Mouse (Mus musculus): ENCODE results near the gene Mgmt. TPM values are rescaled to one million over a fixed set of nuclear protein-coding genes. Genes with fewer than 3 reads are reported as not detected.

The Mgmt gene
- 1 to 10 TPM; 2.9 to 4.4 TPM for total RNA-seq (2021)
- long read RNA-seq, experiment 1, transcript Mgmt-201 (5 exons, 2,894 nt) = major isoform, 14 of 18 reads
- long read RNA-seq, experiment 1, partial matches to known transcripts = 2 of 18 reads
- long read RNA-seq, experiment 1, other reads (novel, unspliced or antisense) = 2 of 18 reads
- long read RNA-seq, experiment 2, transcript Mgmt-201 (5 exons, 2,894 nt) = major isoform, 8 of 12 reads
- long read RNA-seq, experiment 2, partial matches to known transcripts = 1 of 12 reads
- long read RNA-seq, experiment 2, other reads (novel, unspliced or antisense) = 3 of 12 reads

DNA sequence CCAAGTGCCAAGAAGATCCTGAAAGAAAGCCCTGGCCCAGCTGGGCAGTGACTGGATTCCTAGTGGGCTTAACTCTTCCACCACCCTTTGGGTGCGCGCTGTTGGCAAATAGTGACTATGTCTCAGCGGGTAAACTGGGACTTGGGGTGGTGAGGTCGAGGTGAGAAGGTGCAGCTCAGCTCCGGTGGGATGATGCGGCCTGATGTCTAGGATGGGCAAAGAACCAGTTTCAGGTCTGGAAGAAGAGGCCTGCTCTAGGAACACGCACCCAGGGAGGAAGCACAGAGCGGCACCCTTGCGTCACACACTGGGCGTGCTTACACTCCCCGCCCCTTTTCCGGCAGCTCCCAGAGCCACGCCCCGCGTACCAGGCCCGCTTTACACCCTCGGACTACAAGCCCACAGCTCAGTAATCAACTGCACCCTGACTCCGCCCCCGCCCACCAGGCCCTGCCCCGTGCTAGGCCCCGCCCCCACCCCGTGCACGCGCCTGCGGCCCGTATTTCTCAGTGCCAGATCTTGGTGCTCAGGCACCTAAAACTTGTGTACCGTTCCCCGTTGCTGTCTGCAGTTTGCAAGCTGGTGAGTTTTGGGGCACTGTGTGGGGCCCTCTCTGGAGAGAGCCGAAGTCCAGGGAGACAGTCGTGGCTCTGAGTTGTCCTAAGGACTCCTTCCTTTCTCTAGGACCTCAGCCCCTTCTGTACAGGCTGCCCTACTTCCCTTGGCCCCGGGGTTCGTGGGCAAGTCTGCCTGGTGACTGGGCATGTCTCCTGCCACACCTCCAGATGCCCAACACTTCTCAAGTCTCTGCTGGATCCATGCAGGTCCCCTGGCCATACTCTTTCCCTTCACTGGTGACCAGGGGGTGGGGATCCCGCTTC lies at the start of gene Mgmt:
Mgmt (plus strand) TSS at position 509 of the 881 bp plus-strand sequence.
- peak; percentile 95 to 98 for DNase-seq

DNA sequence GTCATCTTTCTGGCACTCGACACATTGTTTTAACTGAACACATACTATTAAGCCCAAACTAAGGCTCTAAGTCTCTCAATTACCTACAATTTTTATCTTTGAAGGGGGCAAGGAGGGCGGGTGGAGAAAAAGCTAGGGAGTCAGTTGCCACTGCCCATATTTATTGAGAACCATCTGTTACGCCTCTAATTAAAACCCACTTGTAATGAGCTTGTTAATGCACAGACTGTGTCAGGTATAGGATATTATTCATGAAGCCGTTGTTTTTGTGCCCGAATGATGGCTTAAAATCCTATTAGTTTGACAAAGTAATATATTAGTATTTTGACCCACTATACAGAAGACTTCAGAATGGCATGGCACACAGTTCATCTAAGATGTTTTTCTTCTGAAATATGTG lies 49.6 kb upstream of the Mgmt start:
- no peak for DNase-seq

DNA sequence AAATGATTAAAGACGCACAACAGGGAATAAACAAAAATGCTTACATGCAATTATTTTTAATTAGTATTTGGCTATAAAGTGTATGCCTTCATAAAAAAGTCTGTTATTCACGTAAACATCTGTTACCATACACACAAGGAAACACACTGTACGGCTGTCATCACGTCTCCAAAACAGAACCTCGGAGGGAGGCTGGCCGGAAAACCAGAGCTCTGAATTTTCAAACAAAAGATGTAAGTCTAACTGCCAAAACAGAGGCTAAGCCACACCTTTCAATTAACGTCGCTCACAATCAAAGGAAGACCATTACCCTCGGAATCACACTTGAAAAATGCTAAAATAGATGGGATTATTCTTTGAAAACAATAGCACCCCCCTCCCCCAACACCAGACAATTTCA lies 49.1 kb upstream of the Mgmt start:
- no peak for DNase-seq

DNA sequence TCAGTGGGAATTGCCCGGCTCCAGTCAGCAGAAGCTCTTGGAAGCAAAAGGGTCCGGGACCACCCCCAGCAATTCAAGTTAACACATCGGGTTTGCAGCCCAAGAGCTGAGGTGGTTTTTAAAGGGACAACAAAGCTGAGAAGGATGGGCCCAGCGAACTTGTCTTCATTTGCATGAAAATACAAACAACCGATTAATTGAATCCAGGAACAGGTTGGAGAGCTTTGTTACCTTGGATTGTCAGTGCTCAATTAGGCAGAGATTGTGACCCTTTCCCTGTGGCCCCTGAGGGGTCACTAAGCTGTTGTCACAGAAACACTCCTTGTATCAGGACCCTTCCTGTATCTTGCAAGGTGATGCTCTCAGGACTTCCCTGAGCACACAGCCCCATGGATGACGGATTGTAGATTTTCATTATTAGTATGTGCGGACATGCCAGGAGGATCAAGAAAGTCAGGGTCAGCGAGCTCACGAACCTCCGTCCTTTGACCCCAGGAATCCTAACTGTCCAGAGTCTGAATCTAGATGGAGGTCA lies 48.3 kb upstream of the Mgmt start:
- no peak for DNase-seq

DNA sequence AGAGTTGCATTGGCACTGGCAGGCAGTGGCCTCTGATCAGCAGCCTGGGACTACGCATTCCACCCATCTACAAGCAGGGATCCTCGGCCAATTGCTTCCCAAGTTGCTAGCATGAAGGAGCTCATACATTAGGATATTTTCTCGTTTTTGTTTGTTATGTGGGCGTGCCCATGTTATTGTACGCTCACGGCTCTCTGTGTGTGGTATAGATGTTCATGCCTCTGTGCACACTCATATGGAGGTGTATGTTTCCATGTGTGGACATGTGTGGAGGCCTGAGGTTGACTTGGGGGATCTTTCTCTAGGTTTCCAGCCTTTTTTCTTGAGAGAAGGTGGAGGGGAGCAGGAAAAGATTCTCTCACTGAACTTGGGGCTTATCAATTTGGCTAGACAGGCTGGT lies 46.8 kb upstream of the Mgmt start:
- no peak for DNase-seq

DNA sequence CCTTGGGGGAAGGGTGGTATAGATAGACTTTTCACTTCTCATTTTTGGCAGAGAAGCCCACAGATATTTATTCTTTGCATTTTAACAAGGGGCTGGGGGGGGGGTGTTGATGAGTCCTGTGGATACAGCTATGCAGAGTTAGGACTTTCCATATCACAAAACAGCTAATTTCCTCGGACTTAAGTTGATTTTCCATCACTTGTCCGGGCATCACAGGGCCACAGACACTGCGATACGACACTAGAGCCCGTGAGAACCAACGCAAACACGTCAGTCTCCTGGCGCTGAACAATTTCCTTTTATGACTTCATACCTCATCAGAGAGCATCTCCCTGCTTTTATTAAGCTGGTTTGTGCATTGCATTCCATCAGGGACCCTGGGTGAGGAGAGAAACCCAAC lies 45.7 kb upstream of the Mgmt start:
- no peak for DNase-seq

DNA sequence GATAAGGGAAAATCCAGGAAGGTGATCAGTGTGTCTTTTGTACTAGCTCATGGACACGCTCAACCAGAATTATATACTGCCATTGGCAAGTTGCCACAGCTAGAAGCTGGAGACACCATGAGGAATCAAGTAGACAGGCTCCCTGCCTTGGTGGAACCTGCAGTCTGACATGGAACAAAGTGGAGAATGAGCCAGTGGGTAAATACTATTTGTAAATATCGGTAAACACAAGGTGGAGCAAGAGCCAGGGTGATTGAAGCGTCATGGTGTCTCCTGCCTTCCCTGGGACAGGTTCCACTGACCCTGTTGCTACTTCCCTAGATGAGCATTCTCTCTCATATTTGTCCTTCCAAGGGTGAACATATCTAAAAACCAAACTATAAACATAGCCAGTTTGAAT lies 44.6 kb upstream of the Mgmt start:
- no peak for DNase-seq

DNA sequence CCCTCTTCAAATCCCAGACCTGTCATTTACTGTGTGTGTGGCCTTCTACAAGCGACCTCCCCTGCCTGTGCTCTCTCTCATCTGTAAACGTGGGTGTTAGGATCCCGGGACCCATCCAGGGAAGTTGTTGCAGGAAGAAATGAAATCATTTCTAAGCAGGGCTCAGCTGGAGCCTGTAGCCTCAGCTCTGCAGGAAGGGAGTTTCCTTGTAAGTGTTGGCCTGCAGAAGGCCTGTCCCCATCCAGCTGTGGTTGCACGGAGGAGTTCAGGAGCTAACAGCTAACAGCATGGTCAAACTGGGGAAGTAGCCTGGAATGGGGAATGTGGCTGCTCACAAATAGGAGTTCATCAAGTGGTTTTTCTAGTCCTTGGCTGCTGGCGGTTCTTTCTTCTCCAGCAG lies 44.1 kb upstream of the Mgmt start:
- no peak for DNase-seq

DNA sequence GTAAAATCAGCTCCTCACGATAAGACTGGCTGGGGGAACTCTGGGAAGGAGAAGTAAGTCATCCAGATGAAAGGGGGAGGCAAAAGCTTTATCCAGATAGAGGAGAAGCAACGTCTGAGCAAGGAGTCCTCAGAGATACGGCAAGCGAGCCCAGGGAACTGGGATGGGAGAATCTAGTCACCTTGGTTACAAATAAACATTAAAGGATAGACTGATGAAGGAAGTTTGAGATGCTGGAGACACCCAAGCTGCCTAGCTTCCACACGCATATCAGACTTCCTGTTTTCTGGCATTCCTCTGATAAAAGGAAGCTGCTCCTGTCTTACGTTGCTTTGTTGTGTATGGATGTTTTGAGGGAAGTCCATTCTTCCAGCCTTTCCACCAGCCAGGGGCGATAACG lies 42.5 kb upstream of the Mgmt start:
- DNase-seq = no peak

DNA sequence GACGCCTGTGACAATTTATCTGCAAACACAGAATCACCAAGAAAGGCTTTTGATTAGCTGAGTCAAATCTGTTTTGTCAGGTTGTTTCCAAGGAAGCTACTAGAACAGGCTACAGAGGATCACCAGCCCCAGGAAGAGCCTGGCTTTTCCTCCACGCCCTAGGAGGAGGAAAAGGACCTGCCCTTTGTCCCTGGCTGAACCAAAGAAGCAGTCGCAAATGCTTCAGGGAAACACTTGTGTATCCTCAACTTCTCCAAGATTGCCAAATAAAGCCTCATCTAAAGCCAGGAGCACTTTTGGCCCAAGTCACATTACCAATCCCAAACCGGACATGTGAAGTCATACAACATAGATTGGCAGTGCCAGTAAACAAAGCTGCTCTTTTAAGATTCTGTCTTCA lies 41.7 kb upstream of the Mgmt start:
- DNase-seq = peak in 1 of 2 experiments; percentile 11

DNA sequence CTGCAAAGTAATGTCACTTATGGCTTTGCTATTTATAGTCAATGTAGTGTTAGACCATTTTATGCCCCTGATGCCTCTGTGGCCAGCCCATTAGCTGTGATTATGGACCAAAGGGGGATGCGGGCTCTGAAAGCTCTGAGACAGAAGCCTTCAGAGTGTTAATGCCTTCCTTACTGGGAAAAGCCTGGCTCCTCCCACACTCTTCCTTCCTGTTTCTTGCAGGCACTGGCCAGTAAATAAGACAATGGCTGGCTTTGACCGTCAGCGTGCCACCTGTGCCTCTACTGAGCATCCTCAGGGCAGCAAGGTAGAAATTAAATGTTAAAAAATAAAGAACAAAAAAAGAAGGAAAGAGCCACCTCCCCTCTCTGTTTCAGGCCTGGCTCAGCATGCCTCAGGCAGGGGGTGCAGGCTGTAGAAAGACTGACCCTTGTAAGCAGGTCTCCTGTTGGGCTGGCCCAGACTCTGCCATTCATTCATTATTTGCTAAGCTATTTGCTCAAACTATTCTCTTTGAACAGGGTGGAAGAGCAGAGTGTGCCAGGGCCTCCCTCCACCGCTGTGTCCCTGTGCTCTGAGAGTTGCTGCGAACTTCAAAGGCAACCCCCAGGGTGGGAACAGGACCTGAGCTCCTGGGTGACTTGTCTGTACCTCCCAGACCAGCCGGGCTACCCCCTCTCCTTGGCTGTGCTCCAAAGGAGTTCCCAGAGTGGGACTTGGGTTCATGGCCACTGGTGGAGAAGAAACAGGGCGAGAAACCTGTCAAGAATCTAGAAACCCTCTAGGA lies 29.5 kb upstream of the Mgmt start:
- no peak for DNase-seq

DNA sequence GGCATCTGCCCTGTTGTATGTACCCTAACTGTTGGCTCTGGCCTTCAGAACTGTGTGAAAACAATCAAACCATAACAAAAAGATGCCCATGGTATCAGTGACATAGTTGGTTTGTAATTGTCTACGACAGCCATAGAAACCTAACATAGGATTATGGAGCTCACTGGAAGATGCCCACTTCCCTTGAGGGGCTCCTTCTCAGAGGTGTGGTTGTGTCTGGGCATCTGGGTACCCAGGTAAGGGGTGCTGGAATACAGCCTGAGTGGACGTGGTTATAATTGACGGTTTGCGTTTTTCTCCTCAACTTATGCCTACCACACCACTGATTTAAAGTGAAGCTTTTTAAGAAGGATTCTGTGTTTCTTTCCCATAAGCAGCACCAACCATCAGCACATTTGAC lies 28.5 kb upstream of the Mgmt start:
- DNase-seq = no peak

DNA sequence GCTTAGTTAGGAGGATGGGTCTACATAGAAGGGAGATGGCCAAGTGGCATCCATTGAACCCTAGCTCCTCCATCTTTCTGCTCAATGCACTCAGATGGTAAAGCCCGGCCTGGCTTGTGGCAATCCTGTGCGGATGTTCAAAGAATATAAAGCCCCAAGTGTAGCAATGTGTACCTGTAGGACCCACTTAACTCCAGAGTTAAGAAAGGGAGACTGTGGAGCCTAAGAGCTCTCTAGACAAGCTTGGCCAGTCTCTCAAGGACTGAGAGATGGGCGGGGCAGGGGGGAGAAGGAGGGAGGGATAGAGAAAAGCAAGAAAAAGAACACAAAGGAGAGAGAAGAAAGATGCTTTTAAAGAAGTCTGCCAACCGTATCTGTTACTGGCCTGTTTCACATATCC lies 27.9 kb upstream of the Mgmt start:
- no peak for DNase-seq

DNA sequence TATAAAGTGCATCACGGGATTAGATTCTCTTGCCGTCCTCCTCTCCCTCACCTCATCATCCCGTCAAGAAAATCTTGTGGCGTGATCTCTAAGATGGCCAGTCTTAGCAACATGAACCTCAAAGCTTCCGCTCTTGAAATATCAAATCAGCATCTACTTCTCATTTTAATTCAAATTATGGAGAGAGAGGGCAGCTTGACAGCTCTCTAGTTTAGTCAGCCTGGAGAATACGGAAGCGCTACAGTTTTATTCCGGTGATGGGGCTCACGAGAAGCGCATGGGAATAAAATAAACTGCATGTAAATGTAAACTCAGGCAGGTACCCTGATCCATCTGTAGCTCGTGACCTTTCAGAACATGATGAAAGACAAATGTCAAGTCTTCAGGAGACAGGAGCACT lies 22.9 kb upstream of the Mgmt start:
- no peak for DNase-seq

DNA sequence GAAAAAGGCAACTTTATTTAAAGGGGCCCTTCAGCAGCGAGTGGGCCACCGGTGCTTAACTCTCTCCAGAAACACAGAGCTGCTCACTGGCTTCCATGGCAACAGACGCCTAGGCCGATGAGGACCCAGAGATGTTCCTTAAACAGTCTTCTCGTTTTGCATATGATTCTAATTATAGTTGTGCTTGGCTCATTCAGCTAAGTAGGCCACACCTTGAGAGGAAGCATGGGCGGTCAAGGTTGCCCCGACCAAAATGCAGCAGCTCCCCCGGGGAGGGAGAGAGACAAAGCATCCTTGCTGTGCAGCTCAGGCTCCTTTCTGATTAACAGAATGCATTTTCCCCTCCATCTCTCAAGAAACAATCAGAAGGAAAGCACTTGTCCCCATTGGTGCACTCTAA lies 22.4 kb upstream of the Mgmt start:
- DNase-seq = no peak

DNA sequence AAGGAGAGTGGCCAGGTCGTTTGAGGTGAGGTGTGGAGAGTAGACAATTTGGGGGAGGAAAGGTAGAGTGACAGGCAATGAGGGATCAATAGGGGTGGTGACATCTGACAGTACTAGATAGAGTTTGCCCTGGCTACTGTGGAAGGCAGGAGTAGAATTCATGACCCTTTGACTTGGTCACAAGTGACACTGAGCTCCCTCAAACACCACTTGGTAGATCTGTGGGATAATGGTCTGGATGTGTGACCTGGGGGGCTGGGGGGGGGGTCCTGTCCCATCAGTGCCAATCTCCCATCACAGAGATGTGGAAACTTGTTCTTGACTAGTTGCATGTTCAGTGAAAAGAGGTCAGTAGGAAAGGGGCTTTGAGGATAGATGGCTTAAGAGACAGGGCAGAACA lies 20.0 kb upstream of the Mgmt start:
- no peak for DNase-seq

DNA sequence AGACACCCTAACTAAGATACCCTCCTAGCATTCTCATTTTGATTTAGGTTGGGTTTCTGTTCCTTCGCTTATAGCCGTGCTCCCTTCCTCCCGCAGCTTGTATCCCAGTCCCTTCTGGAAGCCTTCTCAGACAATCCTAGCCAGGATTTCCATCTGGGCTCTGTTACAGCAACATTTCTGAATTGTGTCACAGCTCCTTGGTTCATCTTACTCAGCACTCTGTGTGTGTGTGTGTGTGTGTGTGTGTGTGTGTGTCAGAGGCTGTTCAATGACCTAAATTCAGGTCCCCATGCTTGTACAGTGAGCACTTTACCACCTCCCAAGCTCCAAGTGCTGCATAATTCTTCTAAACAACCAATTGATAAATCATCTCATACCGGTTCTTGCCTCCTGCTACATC lies 14.0 kb upstream of the Mgmt start:
- peak in 1 of 2 experiments; percentile 10 for DNase-seq

DNA sequence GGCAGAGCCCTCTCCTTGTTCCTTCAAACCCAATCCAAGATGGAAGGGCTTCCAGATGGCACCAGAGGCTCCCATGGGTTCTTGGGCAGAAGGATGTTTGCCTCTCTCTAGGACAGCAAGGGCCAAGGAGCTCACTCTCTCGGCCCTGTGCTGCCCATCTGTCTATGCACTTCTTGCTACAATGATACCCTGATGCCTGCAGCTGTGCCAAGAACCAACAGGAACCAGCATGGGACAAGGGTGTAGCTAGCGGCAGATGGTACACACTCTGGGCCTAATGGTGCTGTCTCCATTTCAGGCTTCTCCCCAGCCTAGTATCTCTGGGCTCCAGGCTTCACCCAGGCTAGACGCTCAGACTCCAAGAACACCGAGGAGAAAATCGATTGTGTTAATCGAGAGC lies 6.3 kb upstream of the Mgmt start:
- DNase-seq = no peak

DNA sequence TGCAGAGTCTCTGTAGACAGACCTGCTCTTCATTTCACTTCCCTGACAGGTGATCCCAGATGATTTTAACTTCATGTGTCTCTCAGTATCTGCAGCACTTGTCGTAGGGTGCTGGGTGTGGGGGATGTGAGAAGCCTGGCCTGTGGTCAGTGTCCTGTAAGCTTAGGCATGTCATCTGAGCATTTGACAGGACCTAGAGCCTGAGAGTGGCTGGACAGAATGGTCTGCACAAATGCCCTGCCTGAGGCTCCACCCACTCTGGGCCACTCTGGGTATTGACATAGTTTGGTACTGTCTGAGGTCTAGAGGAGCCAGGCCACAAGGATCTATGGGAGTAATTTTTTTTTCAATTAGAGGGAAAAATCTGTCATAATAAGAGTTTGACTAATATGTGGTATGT lies 942 bp downstream of the Mgmt start:
- peak in 1 of 2 experiments; percentile 4 for DNase-seq

DNA sequence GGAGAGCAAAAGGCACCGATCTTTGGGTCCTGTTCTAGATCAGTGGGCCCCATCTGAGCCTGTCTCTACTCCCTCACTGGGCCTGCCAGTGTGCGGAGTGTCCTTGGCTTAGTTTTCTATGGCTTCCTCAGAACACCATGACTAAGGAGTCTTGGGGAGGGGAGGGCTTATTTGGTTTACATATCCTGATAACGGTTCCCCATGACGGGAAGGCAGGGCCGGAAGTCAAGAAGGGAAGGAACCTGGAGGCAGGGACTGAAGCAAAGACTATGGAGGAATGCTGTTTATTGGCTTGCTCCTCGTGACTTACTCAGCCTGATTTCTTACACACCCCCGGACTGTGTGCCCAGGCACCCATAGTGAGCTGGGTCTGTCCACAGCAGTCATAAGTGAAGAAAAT lies 1.4 kb downstream of the Mgmt start:
- DNase-seq = no peak

DNA sequence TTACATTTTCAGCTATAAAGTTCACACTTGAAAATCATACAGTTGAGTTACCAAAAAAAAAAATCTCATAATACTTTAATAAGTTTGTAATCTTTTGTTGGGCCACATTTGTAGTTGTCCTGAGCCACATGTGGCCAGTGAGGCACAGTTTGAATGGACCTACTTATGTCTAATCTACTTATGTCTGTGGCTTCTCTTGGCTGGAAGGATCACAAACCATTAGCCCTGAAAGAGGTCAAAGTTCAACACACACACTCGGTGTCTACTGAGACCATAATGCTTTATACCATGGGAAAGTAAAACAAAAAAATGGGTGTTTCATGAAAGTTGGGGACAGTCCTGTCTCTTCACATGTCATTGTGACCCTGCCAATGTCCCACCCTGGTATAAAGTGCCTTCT lies 3.1 kb downstream of the Mgmt start:
- no peak for DNase-seq

DNA sequence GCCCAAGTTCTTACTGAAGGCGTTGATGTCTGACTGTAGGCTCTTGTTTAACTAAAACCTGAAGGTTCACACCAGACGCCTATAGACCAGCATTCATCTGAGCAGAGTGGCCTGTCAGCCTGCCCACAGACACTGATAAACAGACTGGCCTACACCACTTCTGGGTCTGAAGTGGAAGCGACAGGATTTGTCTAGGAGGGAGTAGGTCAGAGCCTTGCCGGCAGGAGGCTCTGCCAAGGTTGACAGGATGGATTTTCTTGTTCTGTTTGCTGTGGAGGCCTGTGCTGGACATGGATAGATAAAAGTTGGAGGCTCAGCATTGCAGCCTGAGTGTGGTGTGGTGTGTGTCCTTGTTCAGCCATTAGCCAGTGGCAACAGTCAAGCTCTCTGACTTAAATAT lies 3.6 kb downstream of the Mgmt start:
- DNase-seq = no peak
